In the genomic region with DNA sequence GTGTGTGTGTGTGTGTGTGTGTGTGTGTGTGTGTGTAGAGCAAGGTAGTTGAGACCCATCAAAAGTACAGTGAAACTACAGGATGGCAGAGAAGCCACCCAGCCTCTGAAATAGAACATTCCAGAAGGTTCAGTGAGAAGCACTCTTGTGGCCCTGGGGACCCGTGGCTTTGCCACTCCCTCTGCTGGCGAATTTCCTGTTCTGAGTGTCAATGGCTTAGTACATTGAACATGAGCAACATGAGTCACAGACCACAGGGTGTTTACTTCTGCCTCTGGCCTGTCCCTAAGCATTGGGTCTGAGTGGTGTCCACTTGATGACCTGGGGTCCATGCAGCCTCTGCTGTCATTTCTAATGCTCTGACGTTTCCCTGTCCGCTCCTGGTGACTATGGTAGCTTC, we compare ENCODE assay signal across 8 mouse cellular contexts. TPM values are rescaled to one million over a fixed set of nuclear protein-coding genes. Genes with fewer than 3 reads are reported as not detected.
DNase-seq lines count a peak whose midpoint lies in the region; ATAC-seq lines count a peak whose summit lies in the region.

No protein-coding gene starts in this region.

- H3K9me3 ChIP-seq in heart, embryonic 11.5 days (replicated peaks; ENCODE audit: control insufficient read depth, low read length), result no peaks in the 10 kb centered on the region

- H3K4me1 ChIP-seq in heart, embryonic 11.5 days (ENCODE audit: control insufficient read depth, insufficient read depth, low read length), result peaks cover 30% of the 10 kb centered on the region

- no peak overlapping the region for H3K27ac ChIP-seq in heart, embryonic 11.5 days (ENCODE audit: low read depth, low read length)

- H3K36me3 ChIP-seq in heart, embryonic 11.5 days (ENCODE audit: control insufficient read depth, insufficient read depth, low read length), result no peaks in the 10 kb centered on the region

- no peak overlapping the region for H3K4me3 ChIP-seq in heart, embryonic 11.5 days (ENCODE audit: low read depth, low read length)

- WGBS in heart, embryonic 11.5 days (ENCODE audit: insufficient replicate concordance), result 47% methylated on average over 4 of the region's 4 CpGs

- intact Hi-C loops in heart, postnatal 36 days (cut with DNase I), result no loop called here
- intact Hi-C loops in left cerebral cortex, postnatal 4 days (cut with DNase I), result no loop called here

- no peak overlapping the region for H3K9ac ChIP-seq in heart, embryonic 11.5 days (ENCODE audit: low read depth, low read length)

- no peaks in the 10 kb centered on the region for H3K27me3 ChIP-seq in heart, embryonic 11.5 days (ENCODE audit: control insufficient read depth, insufficient read depth, low read length)

- ATAC-seq in heart, embryonic 11.5 days (replicated peaks; ENCODE audit: insufficient number of reproducible peaks, low FRiP score, low TSS enrichment), result no peak
- peak; percentile 79 for ATAC-seq in megakaryocyte progenitor cell, adult 5-6 weeks (replicated peaks; ENCODE audit: poor library complexity)

- no peak overlapping the region for H3K4me2 ChIP-seq in heart, embryonic 11.5 days

- peak; percentile 97 for DNase-seq in heart, adult 11 months
- DNase-seq in A20 (ENCODE audit: low read depth, low spot score), result peak; percentile 33
- DNase-seq in brain, adult 2 months (ENCODE audit: low read depth, low spot score), result peak; percentile 69
- peak; percentile 64 to 69 for DNase-seq in heart, postnatal 36 days
- DNase-seq in left cerebral cortex, postnatal 4 days, result no peak
- no peak for DNase-seq in urinary bladder, postnatal 4 days (ENCODE audit: low spot score in 2 of 2)

RNA-seq across cellular contexts. Expression of gene Ece1, which starts 28.6 kb away (rescaled TPM):
- 129 and 157 TPM in 2 replicates for polyA plus RNA-seq in heart, embryonic 11.5 days (2014; fragmentation: Nextera tagmentation; extraction: Ambion mirVana)
- 100 to 1,000 TPM; 113 to 115 TPM for total RNA-seq in heart, postnatal 36 days (2021)
- total RNA-seq in megakaryocyte progenitor cell, adult 5-6 weeks (2015), result 6.2 and 7.3 TPM in 2 replicates
- 2.9 and 3.2 TPM in 2 replicates for total RNA-seq in megakaryocyte progenitor cell, adult 5-6 weeks (2017)
- total RNA-seq in left cerebral cortex, postnatal 4 days (2021), result 10 to 100 TPM; 47.3 to 49.5 TPM

Comparison
In these comparisons a context has a peak if more than half of its experiments do, and no peak if none do; other contexts are left out.
1. DNase-seq: peak in heart, adult 11 months (single experiment), A20 (single experiment), brain, adult 2 months (single experiment) and heart, postnatal 36 days (2 of 2); none in left cerebral cortex, postnatal 4 days (single experiment) and urinary bladder, postnatal 4 days (0 of 2).
2. RNA of gene Ece1, which starts 28.6 kb away (total RNA-seq): 113 to 115 TPM in heart, postnatal 36 days and 47.3 to 49.5 TPM in left cerebral cortex, postnatal 4 days; 2.9 to 7.3 TPM in megakaryocyte progenitor cell, adult 5-6 weeks; every median in the first group is over 4 times any median in the second.